Mouse (Mus musculus) CH12.LX (cell line): ENCODE results near the gene Taf8. TPM values are rescaled to one million over a fixed set of nuclear protein-coding genes. Genes with fewer than 3 reads are reported as not detected.

Experiments
- DNase-seq: peaks from one replicate; pipeline ENCODE4 v3.0.0-alpha.2; 2013; ENCODE audit errors: extremely low read depth
- H3K27ac ChIP-seq: 2 replicates; pipeline ENCODE4 v1.5.1; 2012; ENCODE audit warnings: low read depth, mild to moderate bottlenecking, control low read depth, moderate library complexity; ENCODE audit not compliant: insufficient read depth
- H3K27me3 ChIP-seq: replicated peaks from 2 replicates; pipeline ENCODE3; 2012; ENCODE audit warnings: inconsistent platforms
- H3K36me3 ChIP-seq, 2 experiments: replicated peaks in 1 of 2; 2 replicates each; pipeline versions ENCODE3 to v1.6.1; 2012; ENCODE audit warnings: inconsistent platforms in 1 of 2, low read length in 1 of 2, mild to moderate bottlenecking in 1 of 2, mixed read lengths in 1 of 2, moderate library complexity in 1 of 2; ENCODE audit not compliant: control insufficient read depth in 1 of 2, insufficient read depth in 1 of 2
- H3K4me1 ChIP-seq, 2 experiments: 2 replicates each; pipeline ENCODE4 v1.6.1; 2012; ENCODE audit warnings: inconsistent platforms in 1 of 2, moderate library complexity in 1 of 2; ENCODE audit not compliant: insufficient read depth in 2 of 2, control insufficient read depth in 1 of 2
- H3K4me2 ChIP-seq: 2 replicates; pipeline ENCODE4 v1.6.1; 2012; ENCODE audit warnings: low read depth, mild to moderate bottlenecking, control low read depth; ENCODE audit not compliant: poor library complexity, insufficient read depth, severe bottlenecking
- H3K4me3 ChIP-seq, 3 experiments: fragments of 150-350 bp in 1 of 3; sonication (generic) in 1 of 3; replicated peaks in 1 of 3; 2 replicates each; pipeline versions ENCODE3 to v1.5.1; 2011 to 2012; ENCODE audit warnings: low read depth in 2 of 3, low read length in 2 of 3, mild to moderate bottlenecking in 2 of 3, moderate library complexity in 2 of 3, control low read depth in 1 of 3, improper control_type of control experiment in 1 of 3, inconsistent platforms in 1 of 3, mixed read lengths in 1 of 3; ENCODE audit not compliant: poor library complexity in 1 of 3
- H3K79me2 ChIP-seq: replicated peaks from 2 replicates; pipeline ENCODE4 v1.6.1; 2012; ENCODE audit warnings: mild to moderate bottlenecking, moderate library complexity; ENCODE audit not compliant: control insufficient read depth, poor library complexity, insufficient read depth, severe bottlenecking; ENCODE audit errors: extremely low read depth
- H3K9ac ChIP-seq: 2 replicates; pipeline ENCODE4 v1.6.1; 2012; ENCODE audit warnings: low read depth, mild to moderate bottlenecking, control low read depth, moderate library complexity; ENCODE audit not compliant: insufficient read depth
- H3K9me3 ChIP-seq: replicated peaks from 2 replicates; pipeline ENCODE3; 2012; ENCODE audit warnings: low read length, inconsistent platforms, mixed read lengths
- BHLHE40 ChIP-seq: IDR thresholded peaks from 2 replicates; pipeline ENCODE4 v1.6.1; 2011; ENCODE audit warnings: mild to moderate bottlenecking, low read depth, low read length, improper control_type of control experiment
- CHD1 ChIP-seq: IDR thresholded peaks from 2 replicates; pipeline ENCODE4 v1.6.1; 2012; ENCODE audit warnings: low read depth, low read length, improper control_type of control experiment, inconsistent platforms
- CTCF ChIP-seq, 2 experiments: IDR thresholded peaks in 1 of 2; conservative IDR thresholded peaks in 1 of 2; 2 replicates each; pipeline ENCODE4 v1.5.1; 2011 to 2012; ENCODE audit warnings: low read depth in 2 of 2, low read length in 2 of 2, improper control_type of control experiment in 1 of 2, inconsistent platforms in 1 of 2, mild to moderate bottlenecking in 1 of 2, moderate library complexity in 1 of 2
- ELF1 ChIP-seq: IDR thresholded peaks from 2 replicates; pipeline ENCODE4 v1.6.1; 2014; ENCODE audit warnings: low read depth, mild to moderate bottlenecking, inconsistent platforms, low read length, improper control_type of control experiment
- EP300 ChIP-seq: IDR thresholded peaks from 2 replicates; pipeline ENCODE4 v1.6.1; 2011; ENCODE audit warnings: low read length, improper control_type of control experiment
- ETS1 ChIP-seq: conservative IDR thresholded peaks from 2 replicates; pipeline ENCODE4 v1.6.1; 2012; ENCODE audit warnings: low read depth, mild to moderate bottlenecking, inconsistent platforms, low read length, improper control_type of control experiment, moderate library complexity
- IRF4 ChIP-seq: IDR thresholded peaks from 2 replicates; pipeline ENCODE4 v1.6.1; 2014; ENCODE audit warnings: low read depth, mild to moderate bottlenecking, inconsistent platforms, low read length, improper control_type of control experiment
- MAX ChIP-seq: IDR thresholded peaks from 2 replicates; pipeline ENCODE4 v1.6.1; 2011; ENCODE audit warnings: low read length, improper control_type of control experiment
- MAZ ChIP-seq: IDR thresholded peaks from 2 replicates; pipeline ENCODE4 v1.6.1; 2012; ENCODE audit warnings: low read depth, mild to moderate bottlenecking, inconsistent platforms, low read length, improper control_type of control experiment, moderate library complexity
- MEF2A ChIP-seq: IDR thresholded peaks from 2 replicates; pipeline ENCODE4 v1.6.1; 2014; ENCODE audit warnings: low read depth, mild to moderate bottlenecking, inconsistent platforms, low read length, improper control_type of control experiment, borderline replicate concordance
- RAD21 ChIP-seq: IDR thresholded peaks from 2 replicates; pipeline ENCODE4 v1.6.1; 2011; ENCODE audit warnings: low read depth, mild to moderate bottlenecking, low read length, improper control_type of control experiment, moderate library complexity
- RCOR1 ChIP-seq: conservative IDR thresholded peaks from 2 replicates; pipeline ENCODE4 v1.6.1; 2012; ENCODE audit warnings: low read depth, mild to moderate bottlenecking, inconsistent platforms, low read length, improper control_type of control experiment
- SIN3A ChIP-seq: IDR thresholded peaks from 2 replicates; pipeline ENCODE4 v1.6.1; 2012; ENCODE audit warnings: low read length, improper control_type of control experiment, inconsistent platforms
- SMC3 ChIP-seq: IDR thresholded peaks from 2 replicates; pipeline ENCODE4 v1.6.1; 2011; ENCODE audit warnings: low read depth, low read length, improper control_type of control experiment
- USF1 ChIP-seq: IDR thresholded peaks from 2 replicates; pipeline ENCODE4 v1.6.1; 2014; ENCODE audit warnings: low read depth, mild to moderate bottlenecking, inconsistent platforms, low read length, improper control_type of control experiment
- ZKSCAN1 ChIP-seq: IDR thresholded peaks from 2 replicates; pipeline ENCODE4 v1.6.1; 2012; ENCODE audit warnings: low read depth, inconsistent platforms, low read length, improper control_type of control experiment, borderline replicate concordance
- ZMIZ1 ChIP-seq: IDR thresholded peaks from 2 replicates; pipeline ENCODE4 v1.6.1; 2012; ENCODE audit warnings: low read depth, mild to moderate bottlenecking, inconsistent platforms, low read length, improper control_type of control experiment
- dilution Hi-C: fragments of 300-500 bp; cut with MboI; formaldehyde crosslinking; loops from 2 replicates; pipeline ENCODE4 v1.14.3; 2020; ENCODE audit warnings: low sequenced_read_pairs; ENCODE audit not compliant: extremely low pct_unique_long_range_greater_than_20kb, extremely low pct_ligation_motif_present
- in situ Hi-C: fragments of 300-500 bp; cut with MboI; formaldehyde crosslinking; loops from 3 replicates; pipeline ENCODE4 v1.14.3; 2019; ENCODE audit warnings: low sequenced_read_pairs, low pct_ligation_motif_present, low pct_unique_long_range_greater_than_20kb, mixed read lengths
- polyA plus RNA-seq: library from polyadenylated mRNA; unstranded; fragments of >175 nt; gene quantifications from 2 replicates; pipeline ENCODE4 v1.2.1, GENCODE M21; 2012; ENCODE audit warnings: low read depth; ENCODE audit not compliant: insufficient read length
- total RNA-seq, 2 experiments: library from RNA; depleted of rRNA; stranded (reverse); fragments of 300-350 nt in 1 of 2; fragments of >200 nt in 1 of 2; gene quantifications; 2 replicates each; pipeline ENCODE4 v1.2.3; 2012 to 2014

The Taf8 gene
- total and polyA plus RNA-seq, 3 experiments, result 16.9 to 18.0 (median 17.0) TPM

- Histone ChIP-seq H3K79me2 (no peaks in the 10 kb centered on the region), H3K27ac (no peak overlapping the region)
- no peak for DNase-seq
- no peak for TF ChIP-seq MAZ
- TF ChIP-seq CTCF (conservative IDR thresholded peaks at IDR 0.05 in 1 of 2, IDR thresholded peaks at IDR 0.05 in 1 of 2; ENCODE audit: low read depth in 2 of 2, low read length in 2 of 2), result peak in 1 of 2 experiments; percentile 43; a peak in 2 of 4 replicates
- peak; percentile 27 for TF ChIP-seq RAD21
- TF ChIP-seq, all 38 proteins: peak for 2
- H3K36me3 ChIP-seq, result peaks cover 70 to 87% of the 10 kb centered on the region in 2 experiments
- H3K27me3 ChIP-seq, result no peaks in the 10 kb centered on the region
- H3K9ac ChIP-seq, result no peak overlapping the region
- in situ Hi-C loops (no loop called here), dilution Hi-C loops (no loop called here)
- no peak overlapping the region for H3K4me3 ChIP-seq
- no peak overlapping the region for H3K4me2 ChIP-seq
- no peaks in the 10 kb centered on the region for H3K9me3 ChIP-seq
- peaks cover 9 to 13% of the 10 kb centered on the region in 2 experiments; a peak in 3 of 4 replicates for H3K4me1 ChIP-seq
Measured at GRCm38 (mm10) chr17:47490791-47491190, 11.3 kb downstream of the Taf8 start.

GRCm38 (mm10) chr17:47485791-47486190 lies 16.3 kb downstream of the Taf8 start:
- Histone ChIP-seq H3K4me3 (no peak overlapping the region), H3K36me3 (peaks cover 24 to 39% of the 10 kb centered on the region in 2 experiments), H3K27ac (no peak overlapping the region), H3K9ac (no peak overlapping the region), H3K4me2 (no peak overlapping the region), H3K4me1 (peaks cover 19 to 33% of the 10 kb centered on the region in 2 experiments), H3K27me3 (no peaks in the 10 kb centered on the region), H3K79me2 (no peaks in the 10 kb centered on the region), H3K9me3 (no peaks in the 10 kb centered on the region)
- in situ Hi-C loops, result no loop called here
- dilution Hi-C loops, result no loop called here
- DNase-seq, result peak; percentile 25
- TF ChIP-seq IRF4 (no peak; the same call in 1 of the 2 replicates), ETS1 (no peak), CHD1 (no peak), ZMIZ1 (no peak), USF1 (no peak), ZKSCAN1 (no peak), BHLHE40 (no peak), RAD21 (no peak), CTCF (conservative IDR thresholded peaks at IDR 0.05 in 1 of 2, IDR thresholded peaks at IDR 0.05 in 1 of 2; ENCODE audit: low read depth in 2 of 2, low read length in 2 of 2) (no peak), EP300 (no peak), MEF2A (no peak), SIN3A (no peak), RCOR1 (no peak), ELF1 (no peak), MAX (no peak), SMC3 (no peak)
- TF ChIP-seq, all 38 proteins: peak for 0
